ENCODE assay signal across 8 mouse cellular contexts in genomic region chr7:99381214-99382087, GRCm38 (mm10). TPM values are rescaled to one million over a fixed set of nuclear protein-coding genes. Genes with fewer than 3 reads are reported as not detected.
A peak's percentile ranks its signal among the peaks of the same experiment; 100 is the strongest.
DNase-seq lines count a peak whose midpoint lies in the region; ATAC-seq lines count a peak whose summit lies in the region.

Gene Gdpd5, plus strand, starts transcription at chr7:99381414.

- peak; percentile 90 for ATAC-seq in megakaryocyte progenitor cell, adult 5-6 weeks (replicated peaks; ENCODE audit: poor library complexity)

- peak; percentile 91 for DNase-seq in adipocyte (ENCODE audit: low spot score)
- peak; percentile 95 for DNase-seq in embryo, embryonic 10 days (ENCODE audit: low spot score)
- peak; percentile 100 for DNase-seq in gastrocnemius, postnatal 10 days
- DNase-seq in induced T-regulatory cell, adult 2 months (ENCODE audit: low read depth): peak; percentile 98
- DNase-seq in left cerebral cortex, adult 9 months (ENCODE audit: low spot score in 2 of 2): peak; percentile 94 to 98
- DNase-seq in right cerebral cortex, postnatal 14 days: peak; percentile 100
- DNase-seq in urinary bladder, postnatal 36 days (ENCODE audit: low spot score in 2 of 2): peak; percentile 100

RNA-seq across cellular contexts. Expression of gene Gdpd5, which starts in this region (rescaled TPM):
- total RNA-seq in gastrocnemius, postnatal 10 days (2021): 1 to 10 TPM; 8.2 to 9.8 TPM
- total RNA-seq in megakaryocyte progenitor cell, adult 5-6 weeks (2015): 0.10 TPM in 1 of 2 replicates, not detected in the other
- total RNA-seq in megakaryocyte progenitor cell, adult 5-6 weeks (2017): 0.08 TPM in 1 of 2 replicates, not detected in the other

Comparison
In these comparisons a context has a peak if more than half of its experiments do, and no peak if none do; other contexts are left out.
1. Peak in every context shown above with its lines: DNase-seq and ATAC-seq.
2. RNA of gene Gdpd5 (total RNA-seq): 8.2 to 9.8 TPM in gastrocnemius, postnatal 10 days; 0.08 to 0.10 TPM in megakaryocyte progenitor cell, adult 5-6 weeks; every median in the first group is over 4 times any median in the second.
3. Peak in ATAC-seq in megakaryocyte progenitor cell, adult 5-6 weeks; RNA of the gene not detected or under 1 TPM.